Mouse (Mus musculus) embryonic facial prominence, embryonic 10.5 days (tissue): ENCODE measurements around the gene Rbm24. TPM values are rescaled to one million over a fixed set of nuclear protein-coding genes. Genes with fewer than 3 reads are reported as not detected.

Experiments
- DNase-seq: peaks from one replicate; pipeline ENCODE4 v3.0.0-alpha.2; 2017; ENCODE audit warnings: low spot score
- H3K27ac ChIP-seq: fragments of 300-500 bp; sonication (generic); replicated peaks from 2 replicates; pipeline ENCODE4 v1.5.1; 2016; ENCODE audit warnings: mild to moderate bottlenecking
- H3K27me3 ChIP-seq: fragments of 300-500 bp; sonication (generic); replicated peaks from 2 replicates; pipeline ENCODE4 v1.6.1; 2016; ENCODE audit warnings: low read depth, mild to moderate bottlenecking; ENCODE audit not compliant: poor library complexity, severe bottlenecking
- H3K36me3 ChIP-seq: fragments of 300-500 bp; sonication (generic); replicated peaks from 2 replicates; pipeline ENCODE4 v1.6.1; 2016; ENCODE audit warnings: mild to moderate bottlenecking, moderate library complexity
- H3K4me1 ChIP-seq: fragments of 300-500 bp; sonication (generic); 2 replicates; pipeline ENCODE4 v1.6.1; 2016
- H3K4me3 ChIP-seq: fragments of 300-500 bp; sonication (generic); 2 replicates; pipeline ENCODE4 v1.5.1; 2016; ENCODE audit warnings: mild to moderate bottlenecking, moderate library complexity
- H3K9me3 ChIP-seq: fragments of 300-500 bp; sonication (generic); 2 replicates; pipeline ENCODE4 v1.6.1; 2016; ENCODE audit warnings: mild to moderate bottlenecking
- WGBS: fragments of 180-500 bp; shearing (Covaris S2); methylation state at CpG from one replicate; pipeline ENCODE4 v1.1.7; 2016; 5-methylcytosine and 5-hydroxymethylcytosine counted together
- polyA plus RNA-seq: library from polyadenylated mRNA; unstranded; fragments of >200 nt; fragmentation: Nextera tagmentation; extraction: Ambion mirVana; gene quantifications from 2 replicates; pipeline ENCODE4 v1.2.1, GENCODE M21; 2016

Rbm24 gene
- polyA plus RNA-seq, result 0.61 and 0.78 TPM in 2 replicates

DNA sequence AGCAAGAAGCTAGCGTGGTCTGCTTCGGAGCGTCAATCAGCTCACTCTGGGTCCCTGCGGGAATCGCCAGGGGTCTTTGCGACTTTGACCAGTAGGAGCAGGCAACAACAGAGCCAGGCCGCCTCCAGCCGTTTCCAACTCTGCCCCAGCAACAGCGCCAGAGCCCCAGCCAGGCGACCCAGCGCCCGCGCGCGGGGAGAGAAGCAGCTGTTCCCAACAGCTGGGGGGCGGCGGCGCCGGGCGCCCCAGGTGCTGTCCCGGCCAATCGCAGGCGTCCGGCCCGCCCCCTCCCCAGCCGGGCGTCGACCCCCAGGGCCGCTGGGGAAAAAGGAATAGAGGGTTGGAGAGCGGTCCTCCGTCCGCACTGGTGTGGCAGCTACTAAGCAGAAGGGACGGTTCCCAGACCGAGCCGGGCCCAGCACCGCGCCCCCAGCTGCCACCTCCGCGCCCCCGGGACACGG is at the start of gene Rbm24:
Rbm24 (plus strand) TSS at position 294 of the 461 bp plus-strand sequence.
- peak within 1 kb of the TSS; percentile 70 for H3K4me3 ChIP-seq
- peak; percentile 84 for DNase-seq
- peaks cover 59% of the 10 kb centered on the region for H3K27me3 ChIP-seq
- peaks cover 21% of the 10 kb centered on the region for H3K4me1 ChIP-seq
- 0 out of 2 replicates have a peak, but pooled peaks cover under 1% of the 10 kb centered on the region for H3K36me3 ChIP-seq
- H3K27ac ChIP-seq, result peak within 1 kb of the TSS; percentile 82
- under 1% methylated on average over 41 of the region's 41 CpGs for WGBS
- H3K9me3 ChIP-seq, result no peaks in the 10 kb centered on the region

DNA sequence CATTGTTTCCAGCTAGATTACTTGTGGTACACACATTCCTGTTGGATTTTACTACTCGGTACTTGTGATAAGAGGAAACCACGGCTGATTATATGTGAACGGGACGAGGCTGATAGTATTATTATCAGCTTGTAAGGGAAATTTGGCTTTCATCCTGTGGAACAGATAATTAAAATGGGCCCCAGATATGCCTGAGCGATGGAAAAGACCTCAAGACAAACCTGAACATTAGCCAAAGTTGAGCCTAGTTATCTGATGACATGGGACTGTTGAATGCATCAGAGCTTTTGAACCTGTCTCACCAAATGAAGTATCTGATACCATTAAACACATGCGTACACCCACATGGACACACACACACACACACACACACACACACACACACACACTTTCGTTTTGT is 45.4 kb upstream of the Rbm24 start:
- Histone ChIP-seq H3K27me3 (no peaks in the 10 kb centered on the region), H3K36me3 (no peaks in the 10 kb centered on the region), H3K9me3 (no peaks in the 10 kb centered on the region), H3K4me1 (no peaks in the 10 kb centered on the region), H3K27ac (no peak overlapping the region), H3K4me3 (no peak overlapping the region)
- no peak for DNase-seq
- 86% methylated on average over 7 of the region's 7 CpGs for whole genome bisulfite sequencing

DNA sequence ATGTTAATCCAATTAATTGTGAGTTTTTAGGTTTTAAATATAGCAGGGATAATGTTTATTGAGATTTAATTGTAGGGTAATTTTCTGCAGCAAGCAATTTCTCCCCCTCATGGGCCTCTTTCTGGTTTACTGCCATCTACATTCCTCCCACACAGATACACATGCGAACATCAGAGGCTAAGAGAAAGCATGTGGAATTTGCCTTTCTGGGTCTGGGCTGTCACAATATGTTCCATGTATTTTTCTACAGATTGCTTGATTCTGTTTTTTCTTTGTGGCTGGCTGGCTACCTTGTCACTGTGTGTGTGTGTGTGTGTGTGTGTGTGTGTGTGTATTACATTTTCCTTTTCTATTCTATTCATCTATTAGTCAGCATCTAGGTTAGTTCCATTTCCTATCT is 42.9 kb upstream of the Rbm24 start:
- no peak overlapping the region for H3K27ac ChIP-seq
- H3K4me3 ChIP-seq, result no peak overlapping the region
- H3K4me1 ChIP-seq, result no peaks in the 10 kb centered on the region
- DNase-seq, result no peak
- no peaks in the 10 kb centered on the region for H3K9me3 ChIP-seq
- H3K36me3 ChIP-seq, result no peaks in the 10 kb centered on the region
- 90% methylated on average over 1 of the region's 1 CpGs for WGBS
- H3K27me3 ChIP-seq, result no peaks in the 10 kb centered on the region

DNA sequence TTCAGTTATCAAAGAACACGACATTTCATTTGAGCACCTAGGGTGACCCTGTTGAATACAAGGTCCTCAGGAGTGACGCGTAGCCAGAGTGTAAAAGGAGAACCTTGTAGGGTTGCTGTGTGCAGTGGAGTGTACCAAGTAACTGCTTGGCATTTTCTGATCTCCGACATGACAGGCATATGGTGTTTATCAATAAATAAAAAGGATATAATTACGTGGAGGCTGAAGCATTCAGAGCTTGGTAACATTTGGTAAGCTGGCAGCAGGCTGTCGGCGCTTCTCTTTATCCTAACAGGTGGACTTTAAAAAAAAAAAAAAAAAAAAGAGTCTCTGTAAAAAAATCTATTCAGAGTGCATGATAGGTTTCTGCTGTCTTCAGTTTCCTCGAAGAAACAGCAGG is 30.8 kb upstream of the Rbm24 start:
- Histone ChIP-seq H3K9me3 (no peaks in the 10 kb centered on the region), H3K27ac (no peak overlapping the region), H3K4me1 (no peaks in the 10 kb centered on the region), H3K4me3 (no peak overlapping the region), H3K36me3 (no peaks in the 10 kb centered on the region), H3K27me3 (no peaks in the 10 kb centered on the region)
- no peak for DNase-seq
- WGBS, result 85% methylated on average over 8 of the region's 8 CpGs

DNA sequence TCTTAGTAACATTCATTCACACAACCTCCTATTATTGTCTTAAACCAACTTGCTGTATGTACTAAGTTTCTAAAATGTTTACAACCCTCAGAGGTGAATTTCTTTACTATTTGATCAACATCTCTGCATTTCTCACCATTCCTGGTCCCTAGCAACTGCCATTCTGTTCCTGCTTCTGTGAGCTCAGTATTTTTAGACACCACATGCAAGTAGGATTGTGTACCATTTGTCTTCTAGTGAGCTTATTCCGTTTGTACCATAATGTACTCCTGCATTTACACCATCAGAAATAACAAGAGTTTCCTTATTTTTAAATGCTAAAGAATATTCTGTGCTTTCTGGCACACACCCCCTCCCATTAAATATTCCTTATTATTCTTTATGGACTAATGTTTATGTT is 26.6 kb upstream of the Rbm24 start:
- H3K4me1 ChIP-seq, result no peaks in the 10 kb centered on the region
- WGBS, result 84% methylated on average over 1 of the region's 1 CpGs
- no peaks in the 10 kb centered on the region for H3K36me3 ChIP-seq
- no peak overlapping the region for H3K4me3 ChIP-seq
- no peak for DNase-seq
- H3K27ac ChIP-seq, result no peak overlapping the region
- no peaks in the 10 kb centered on the region for H3K27me3 ChIP-seq
- no peaks in the 10 kb centered on the region for H3K9me3 ChIP-seq

DNA sequence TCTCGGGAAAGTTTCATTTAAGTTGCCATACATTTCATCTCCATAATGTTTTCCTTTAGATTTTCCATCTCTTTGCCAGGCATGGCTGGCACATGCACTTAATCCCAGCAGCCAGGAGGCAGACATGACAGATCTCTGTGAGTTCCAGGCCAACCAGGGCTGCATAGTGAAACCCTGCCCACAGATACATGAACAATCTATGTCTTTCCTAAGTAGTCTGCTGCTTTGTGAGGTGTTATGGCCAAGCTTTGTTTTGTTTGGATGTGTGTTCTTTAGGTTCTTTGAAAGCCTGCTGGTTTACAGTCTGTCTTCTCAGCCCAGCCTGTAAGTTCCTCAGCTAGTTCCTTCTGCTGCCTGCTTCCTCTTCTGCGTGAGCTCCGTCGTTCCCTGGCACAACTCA is 25.3 kb upstream of the Rbm24 start:
- H3K9me3 ChIP-seq, result no peaks in the 10 kb centered on the region
- H3K4me1 ChIP-seq, result no peaks in the 10 kb centered on the region
- no peaks in the 10 kb centered on the region for H3K36me3 ChIP-seq
- WGBS, result 91% methylated on average over 4 of the region's 4 CpGs
- no peaks in the 10 kb centered on the region for H3K27me3 ChIP-seq
- no peak overlapping the region for H3K27ac ChIP-seq
- H3K4me3 ChIP-seq, result no peak overlapping the region
- DNase-seq, result no peak

DNA sequence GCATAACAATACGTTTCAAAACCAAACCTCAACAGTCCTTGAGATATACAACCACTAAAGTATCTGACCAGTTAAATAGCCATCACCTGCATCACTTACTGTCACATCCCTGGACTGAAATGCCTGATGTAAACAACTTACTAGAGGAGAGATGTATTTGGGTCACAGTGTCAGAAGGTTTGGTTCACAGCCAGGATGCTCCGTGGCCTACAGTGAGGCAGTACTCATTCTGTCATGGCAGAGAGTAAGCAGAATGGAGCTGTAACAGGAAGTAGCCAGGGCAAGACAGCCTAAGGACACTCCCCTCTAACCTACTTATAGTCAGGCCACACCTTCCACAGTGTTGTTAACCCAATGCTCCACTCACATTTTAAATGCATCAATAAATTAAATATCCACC is 24.3 kb upstream of the Rbm24 start:
- 84% methylated on average over 2 of the region's 2 CpGs for WGBS
- no peak overlapping the region for H3K27ac ChIP-seq
- no peak overlapping the region for H3K4me3 ChIP-seq
- H3K9me3 ChIP-seq, result no peaks in the 10 kb centered on the region
- no peaks in the 10 kb centered on the region for H3K4me1 ChIP-seq
- no peak for DNase-seq
- H3K36me3 ChIP-seq, result no peaks in the 10 kb centered on the region
- no peaks in the 10 kb centered on the region for H3K27me3 ChIP-seq

DNA sequence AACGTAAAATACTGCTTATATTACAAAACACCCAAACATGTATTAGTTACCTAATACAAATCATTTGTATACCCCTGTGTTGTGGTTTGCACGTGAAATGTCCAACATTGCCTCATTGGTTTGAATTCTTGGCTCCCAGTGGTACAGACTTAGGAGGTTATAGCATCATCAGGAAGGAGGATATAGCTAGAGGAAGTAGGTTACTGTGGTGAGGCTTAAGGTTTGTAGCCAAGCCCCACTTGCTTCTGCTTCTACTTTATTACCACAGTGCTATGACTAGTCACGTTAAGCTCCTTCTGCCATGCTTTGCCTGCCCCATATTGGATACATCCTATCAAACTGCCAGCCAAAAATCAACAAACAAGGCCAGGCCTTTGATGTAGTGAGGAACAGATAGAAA is 21.0 kb upstream of the Rbm24 start:
- 82% methylated on average over 3 of the region's 3 CpGs for WGBS
- no peak overlapping the region for H3K27ac ChIP-seq
- no peaks in the 10 kb centered on the region for H3K9me3 ChIP-seq
- DNase-seq, result no peak
- no peak overlapping the region for H3K4me3 ChIP-seq
- no peaks in the 10 kb centered on the region for H3K4me1 ChIP-seq
- no peaks in the 10 kb centered on the region for H3K36me3 ChIP-seq
- no peaks in the 10 kb centered on the region for H3K27me3 ChIP-seq

DNA sequence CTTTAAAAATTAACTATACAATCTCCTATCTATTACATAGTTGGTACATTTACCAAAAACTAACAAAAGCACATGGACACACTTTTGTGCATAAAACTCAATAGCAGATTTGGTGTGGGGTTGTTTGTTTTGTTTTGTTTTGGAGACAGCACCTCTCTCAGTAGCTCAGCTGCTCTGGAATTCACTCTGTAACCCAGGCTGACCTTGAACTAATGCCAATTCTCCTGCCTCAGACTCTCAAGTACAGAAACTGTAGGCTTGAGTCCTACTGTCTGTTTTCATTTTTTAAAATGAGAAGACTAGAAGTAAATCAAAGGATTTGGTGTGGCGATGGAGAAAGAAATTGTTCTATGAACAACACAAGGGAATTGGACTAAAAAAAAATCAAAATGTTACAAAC is 11.1 kb upstream of the Rbm24 start:
- WGBS, result 99% methylated on average over 1 of the region's 1 CpGs
- Histone ChIP-seq H3K9me3 (no peaks in the 10 kb centered on the region), H3K27me3 (no peaks in the 10 kb centered on the region), H3K4me1 (no peaks in the 10 kb centered on the region), H3K27ac (no peak overlapping the region), H3K36me3 (no peaks in the 10 kb centered on the region), H3K4me3 (no peak overlapping the region)
- DNase-seq, result no peak

DNA sequence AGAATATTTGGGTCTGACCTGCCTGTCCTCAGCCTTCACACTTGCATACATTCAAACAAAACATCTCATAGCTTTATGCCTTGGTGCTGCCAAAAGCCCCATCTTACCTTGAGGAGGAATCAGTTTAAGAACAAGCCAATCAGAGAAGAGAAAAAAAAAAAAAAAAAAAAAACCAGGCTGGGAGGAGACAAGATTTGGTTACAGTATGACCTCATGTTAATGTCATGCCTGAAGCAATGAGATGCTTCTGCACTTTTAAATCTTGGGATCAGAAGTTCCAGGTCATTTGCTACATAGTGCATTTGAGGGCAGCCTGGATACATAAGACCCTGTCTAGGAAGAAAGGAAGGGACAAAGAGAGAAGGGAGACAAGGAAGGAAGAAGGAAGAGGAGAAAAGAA is 6.0 kb upstream of the Rbm24 start:
- Histone ChIP-seq H3K4me1 (no peaks in the 10 kb centered on the region), H3K36me3 (no peaks in the 10 kb centered on the region), H3K4me3 (no peak overlapping the region), H3K9me3 (no peaks in the 10 kb centered on the region), H3K27me3 (peaks cover 25% of the 10 kb centered on the region), H3K27ac (no peak overlapping the region)
- no peak for DNase-seq

DNA sequence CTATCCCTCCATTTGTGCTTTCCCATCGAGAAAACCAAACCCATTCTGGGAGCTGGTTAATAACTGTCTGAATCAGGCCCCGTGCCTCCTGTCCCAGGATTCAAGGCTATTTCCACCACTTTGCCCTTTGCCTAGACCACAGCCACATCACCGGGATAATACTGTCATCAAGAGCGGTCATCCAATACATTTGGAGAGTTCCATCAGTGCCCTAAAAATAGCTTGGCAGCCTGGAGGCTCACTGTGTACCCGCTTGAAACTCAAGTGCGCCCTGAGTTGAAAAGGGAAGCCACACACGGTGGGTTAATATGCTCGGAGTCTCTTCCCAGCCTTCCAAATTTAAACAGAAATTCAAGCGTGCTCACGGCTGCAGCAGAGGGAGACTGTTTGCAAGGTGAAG is 4.6 kb upstream of the Rbm24 start:
- Histone ChIP-seq H3K27ac (no peak overlapping the region), H3K27me3 (peaks cover 38% of the 10 kb centered on the region), H3K4me1 (peaks cover 6% of the 10 kb centered on the region), H3K9me3 (no peaks in the 10 kb centered on the region), H3K4me3 (no peak overlapping the region), H3K36me3 (no peaks in the 10 kb centered on the region)
- no peak for DNase-seq
- 75% methylated on average over 10 of the region's 10 CpGs for WGBS

DNA sequence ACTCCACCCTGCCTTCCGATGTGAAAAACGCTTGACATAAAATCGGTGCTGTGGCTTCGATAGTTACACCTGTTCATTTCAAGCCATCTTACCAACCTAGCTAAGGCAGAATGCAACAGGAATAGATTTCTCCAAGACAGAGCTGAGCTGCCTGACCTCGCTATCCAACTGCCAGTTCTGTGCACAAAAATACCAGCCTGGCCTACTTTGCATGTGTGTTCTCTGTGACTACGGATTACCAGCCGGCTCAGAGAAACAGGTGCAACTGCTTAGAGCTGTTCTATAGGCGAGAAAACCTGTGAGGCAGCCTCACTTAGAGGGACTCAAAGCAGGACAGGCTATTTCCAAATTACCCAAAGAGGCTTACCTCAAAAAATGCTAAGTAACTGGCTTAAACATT is 4.2 kb upstream of the Rbm24 start:
- no peak overlapping the region for H3K4me3 ChIP-seq
- H3K36me3 ChIP-seq, result no peaks in the 10 kb centered on the region
- H3K9me3 ChIP-seq, result no peaks in the 10 kb centered on the region
- peaks cover 42% of the 10 kb centered on the region for H3K27me3 ChIP-seq
- DNase-seq, result no peak
- WGBS, result 80% methylated on average over 8 of the region's 8 CpGs
- H3K4me1 ChIP-seq, result peaks cover 10% of the 10 kb centered on the region
- H3K27ac ChIP-seq, result no peak overlapping the region

DNA sequence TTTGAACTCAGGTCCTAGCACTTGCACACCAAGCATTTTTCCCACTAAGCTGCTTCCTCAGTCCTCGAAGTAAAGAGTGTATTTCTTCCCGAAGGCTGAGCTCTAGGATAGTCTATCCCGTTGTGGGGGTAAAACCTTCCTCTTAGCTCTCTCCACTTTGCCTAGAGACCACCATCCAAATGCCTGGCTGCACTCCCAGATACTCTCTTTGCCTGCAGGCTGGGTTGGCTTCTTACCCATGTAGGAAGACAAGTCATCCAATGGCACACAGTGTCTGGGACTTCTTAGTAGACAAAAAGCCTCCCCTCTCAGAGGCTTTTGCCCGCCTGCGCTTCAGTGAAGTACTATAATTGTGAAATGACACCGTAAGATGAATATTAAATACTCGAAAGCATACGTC is 2.2 kb upstream of the Rbm24 start:
- peaks cover 21% of the 10 kb centered on the region for H3K4me1 ChIP-seq
- no peak overlapping the region for H3K27ac ChIP-seq
- no peak for DNase-seq
- H3K27me3 ChIP-seq, result peaks cover 59% of the 10 kb centered on the region
- no peak overlapping the region for H3K4me3 ChIP-seq
- 92% methylated on average over 8 of the region's 8 CpGs for WGBS
- H3K9me3 ChIP-seq, result no peaks in the 10 kb centered on the region
- no peaks in the 10 kb centered on the region for H3K36me3 ChIP-seq

DNA sequence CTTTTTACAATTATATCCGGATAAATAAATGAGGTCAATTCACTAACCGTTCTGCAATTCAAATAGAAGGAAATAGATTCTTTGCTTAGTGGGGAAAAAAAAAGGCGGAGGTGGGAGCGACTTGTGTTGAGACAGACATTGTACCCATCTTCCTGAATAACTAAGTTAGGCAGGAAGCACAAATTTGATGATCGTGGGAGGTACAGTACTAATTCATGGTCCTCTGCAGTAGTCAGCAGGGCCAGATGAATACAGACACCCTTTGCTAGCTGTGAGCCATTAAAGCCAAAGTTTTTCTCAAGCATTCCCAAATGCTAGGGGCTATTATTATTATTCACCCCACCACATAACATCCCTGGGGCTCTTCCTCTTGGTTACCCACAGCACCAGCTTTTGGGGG is 640 bp upstream of the Rbm24 start:
- no peaks in the 10 kb centered on the region for H3K36me3 ChIP-seq
- peak overlapping the region; percentile 70 for H3K4me3 ChIP-seq
- no peak for DNase-seq
- H3K9me3 ChIP-seq, result no peaks in the 10 kb centered on the region
- peaks cover 59% of the 10 kb centered on the region for H3K27me3 ChIP-seq
- 81% methylated on average over 5 of the region's 5 CpGs for WGBS
- peak overlapping the region; percentile 82; the same call in 1 of the 2 replicates for H3K27ac ChIP-seq
- H3K4me1 ChIP-seq, result peaks cover 21% of the 10 kb centered on the region
